Mouse (Mus musculus): Measurements from ENCODE around the gene Klc1. TPM values are rescaled to one million over a fixed set of nuclear protein-coding genes. Genes with fewer than 3 reads are reported as not detected.

The Klc1 gene
- polyA plus RNA-seq, 1 experiment from 2014 or later: 9.6 TPM

DNA sequence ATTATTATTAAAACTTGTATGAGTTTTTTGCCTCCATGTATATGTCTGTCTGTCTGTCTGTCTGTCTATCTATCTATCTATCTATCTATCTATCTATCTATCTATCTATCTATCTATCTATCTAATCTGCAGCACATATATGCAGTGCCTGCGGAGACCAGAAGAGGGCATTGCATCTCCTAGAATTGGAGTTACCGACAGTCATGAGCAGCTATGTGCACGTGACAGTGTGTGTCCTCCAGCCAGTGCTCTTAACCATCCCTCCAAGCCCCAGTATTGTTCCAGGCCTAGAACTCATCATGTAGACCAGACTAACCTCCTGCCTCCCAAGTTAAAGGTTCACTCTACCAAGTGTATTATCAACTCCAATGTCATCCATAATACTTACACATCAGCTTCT, 19.9 kb upstream of the Klc1 start:
- ATAC-seq: peak; percentile 41; the same call in 1 of the 2 replicates
- no peaks in the 10 kb centered on the region for H3K9me3 ChIP-seq (ENCODE audit: low read length)
- H3K4me3 ChIP-seq (ENCODE audit: low read depth, low read length): no peak overlapping the region
- peak; percentile 59 for DNase-seq
- WGBS (ENCODE audit: insufficient replicate concordance): 29% methylated on average over 3 of the region's 3 CpGs
- H3K9ac ChIP-seq (replicated peaks): no peak overlapping the region
- peaks cover 6% of the 10 kb centered on the region for H3K4me1 ChIP-seq (ENCODE audit: insufficient read depth)
- no peaks in the 10 kb centered on the region for H3K36me3 ChIP-seq (replicated peaks; ENCODE audit: insufficient read depth, low read length)
- H3K27me3 ChIP-seq (ENCODE audit: insufficient read depth, low read length): no peaks in the 10 kb centered on the region
- H3K27ac ChIP-seq (ENCODE audit: low read depth): no peak overlapping the region
- H3K4me2 ChIP-seq (ENCODE audit: low read depth, low read length): no peak overlapping the region
- TF ChIP-seq CTCF (IDR thresholded peaks at IDR 0.05; ENCODE audit: low read depth) (peak; percentile 66), EP300 (IDR thresholded peaks at IDR 0.05; ENCODE audit: low read depth) (no peak)

DNA sequence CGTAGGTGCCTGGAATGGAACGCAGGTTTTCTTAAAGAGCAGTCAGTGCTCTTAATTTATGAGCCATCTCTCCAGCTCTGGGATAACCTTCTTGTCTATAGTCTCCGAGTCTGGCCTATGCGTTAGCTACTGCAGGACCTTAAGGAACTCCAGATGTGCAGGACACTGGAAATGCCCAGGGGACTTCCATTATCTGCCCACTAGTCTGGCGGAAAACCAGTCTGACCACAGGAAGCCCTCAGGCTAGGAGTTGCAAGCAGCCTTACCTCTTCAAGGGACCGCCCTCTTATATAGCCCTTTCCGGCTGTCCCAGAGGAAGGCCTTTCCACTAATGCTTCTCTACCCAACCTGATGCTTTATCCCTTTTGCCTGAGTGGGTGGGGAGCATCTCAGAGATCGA, 17.3 kb upstream of the Klc1 start:
- Histone ChIP-seq H3K9me3 (ENCODE audit: low read length) (no peaks in the 10 kb centered on the region), H3K36me3 (replicated peaks; ENCODE audit: insufficient read depth, low read length) (no peaks in the 10 kb centered on the region), H3K27ac (ENCODE audit: low read depth) (no peak overlapping the region), H3K4me1 (ENCODE audit: insufficient read depth) (peaks cover 17% of the 10 kb centered on the region), H3K4me2 (ENCODE audit: low read depth, low read length) (no peak overlapping the region), H3K4me3 (ENCODE audit: low read depth, low read length) (no peak overlapping the region), H3K9ac (replicated peaks) (no peak overlapping the region), H3K27me3 (ENCODE audit: insufficient read depth, low read length) (no peaks in the 10 kb centered on the region)
- ATAC-seq (no peak), DNase-seq (no peak)
- no peak for TF ChIP-seq CTCF (IDR thresholded peaks at IDR 0.05; ENCODE audit: low read depth)
- no peak for TF ChIP-seq EP300 (IDR thresholded peaks at IDR 0.05; ENCODE audit: low read depth)
- 68% methylated on average over 8 of the region's 8 CpGs for WGBS (ENCODE audit: insufficient replicate concordance)

DNA sequence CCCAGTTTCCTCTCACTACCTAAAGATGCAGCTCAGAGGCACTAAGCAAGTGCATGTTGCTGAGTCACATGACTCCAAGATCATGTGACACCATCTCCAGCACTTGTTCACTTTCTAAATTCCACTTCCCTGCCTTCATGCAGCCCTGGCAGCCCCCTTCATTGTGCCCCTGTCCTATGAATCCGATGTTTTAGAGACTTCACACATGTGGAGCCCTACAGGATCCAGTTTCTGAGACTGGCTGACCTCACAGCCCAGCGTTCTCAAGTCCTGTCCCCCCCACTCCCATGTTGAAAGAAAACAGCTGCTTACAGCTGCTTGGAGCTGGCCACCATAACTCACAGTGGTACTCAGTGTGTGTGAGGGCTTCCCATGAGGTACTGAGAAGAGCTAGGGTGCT, 15.2 kb upstream of the Klc1 start:
- Histone ChIP-seq H3K4me1 (ENCODE audit: insufficient read depth) (peaks cover 20% of the 10 kb centered on the region), H3K9ac (replicated peaks) (no peak overlapping the region), H3K4me3 (ENCODE audit: low read depth, low read length) (no peak overlapping the region), H3K27me3 (ENCODE audit: insufficient read depth, low read length) (no peaks in the 10 kb centered on the region), H3K4me2 (ENCODE audit: low read depth, low read length) (no peak overlapping the region), H3K36me3 (replicated peaks; ENCODE audit: insufficient read depth, low read length) (no peaks in the 10 kb centered on the region), H3K27ac (ENCODE audit: low read depth) (0 out of 2 replicates have a peak overlapping the region, but pooled peaks have one; percentile 30), H3K9me3 (ENCODE audit: low read length) (no peaks in the 10 kb centered on the region)
- no peak for TF ChIP-seq EP300 (IDR thresholded peaks at IDR 0.05; ENCODE audit: low read depth)
- no peak for TF ChIP-seq CTCF (IDR thresholded peaks at IDR 0.05; ENCODE audit: low read depth)
- WGBS (ENCODE audit: insufficient replicate concordance): 60% methylated on average over 2 of the region's 2 CpGs
- ATAC-seq (no peak), DNase-seq (no peak)

DNA sequence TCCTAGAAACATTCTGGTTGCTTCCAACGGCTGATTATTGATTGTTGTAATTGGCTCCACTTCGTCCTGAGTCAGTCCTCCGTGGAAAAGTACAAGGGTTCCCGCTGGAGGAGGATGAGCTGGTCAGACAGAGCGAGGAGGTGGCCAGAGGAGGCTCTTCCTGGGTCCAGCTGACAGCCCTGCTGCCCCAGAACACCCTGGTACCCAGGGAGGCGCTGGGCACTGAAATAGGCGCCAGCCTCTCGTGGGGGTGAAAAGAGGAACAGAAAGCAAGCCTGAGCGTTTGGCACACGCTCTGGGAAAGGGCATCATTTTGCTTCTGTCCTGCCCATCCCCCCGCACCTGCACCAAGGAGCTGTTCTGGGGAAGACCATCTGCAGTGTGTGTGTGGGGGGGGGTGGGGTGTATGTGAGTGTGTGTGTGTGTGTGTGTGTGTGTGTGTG, 14.6 kb upstream of the Klc1 start:
- H3K27ac ChIP-seq (ENCODE audit: low read depth): 0 out of 2 replicates have a peak overlapping the region, but pooled peaks have one; percentile 30
- no peak overlapping the region for H3K4me3 ChIP-seq (ENCODE audit: low read depth, low read length)
- WGBS (ENCODE audit: insufficient replicate concordance): 50% methylated on average over 11 of the region's 11 CpGs
- peaks cover 20% of the 10 kb centered on the region for H3K4me1 ChIP-seq (ENCODE audit: insufficient read depth)
- TF ChIP-seq EP300 (IDR thresholded peaks at IDR 0.05; ENCODE audit: low read depth) (no peak), CTCF (IDR thresholded peaks at IDR 0.05; ENCODE audit: low read depth) (no peak)
- 0 out of 2 replicates have a peak, but pooled peaks have one; percentile 15 for ATAC-seq
- H3K36me3 ChIP-seq (replicated peaks; ENCODE audit: insufficient read depth, low read length): no peaks in the 10 kb centered on the region
- H3K9me3 ChIP-seq (ENCODE audit: low read length): no peaks in the 10 kb centered on the region
- H3K9ac ChIP-seq (replicated peaks): no peak overlapping the region
- DNase-seq: peak; percentile 60
- H3K27me3 ChIP-seq (ENCODE audit: insufficient read depth, low read length): no peaks in the 10 kb centered on the region
- H3K4me2 ChIP-seq (ENCODE audit: low read depth, low read length): no peak overlapping the region

DNA sequence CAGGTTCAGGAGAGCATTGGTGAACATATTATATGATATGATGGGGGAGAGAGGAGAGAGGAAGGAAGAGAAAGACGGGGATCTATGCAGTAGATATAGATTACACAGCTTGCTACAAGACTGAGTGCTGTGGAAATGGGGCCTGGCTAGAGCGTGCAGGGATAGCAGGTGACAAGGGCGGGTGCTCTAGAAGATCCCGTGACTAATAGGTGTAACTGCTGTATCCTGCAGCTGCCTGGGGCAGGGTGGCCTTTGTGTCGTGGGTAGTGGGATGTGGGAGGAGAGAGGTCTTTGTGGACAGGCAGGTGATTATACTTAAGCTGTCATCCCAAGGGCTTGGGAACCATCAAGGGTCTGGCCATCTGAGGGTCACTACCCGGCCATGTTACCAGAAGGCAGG, 13.4 kb upstream of the Klc1 start:
- ATAC-seq (no peak), DNase-seq (no peak)
- no peaks in the 10 kb centered on the region for H3K36me3 ChIP-seq (replicated peaks; ENCODE audit: insufficient read depth, low read length)
- H3K4me3 ChIP-seq (ENCODE audit: low read depth, low read length): no peak overlapping the region
- no peaks in the 10 kb centered on the region for H3K27me3 ChIP-seq (ENCODE audit: insufficient read depth, low read length)
- no peak overlapping the region for H3K9ac ChIP-seq (replicated peaks)
- no peak for TF ChIP-seq CTCF (IDR thresholded peaks at IDR 0.05; ENCODE audit: low read depth)
- no peak for TF ChIP-seq EP300 (IDR thresholded peaks at IDR 0.05; ENCODE audit: low read depth)
- no peaks in the 10 kb centered on the region for H3K9me3 ChIP-seq (ENCODE audit: low read length)
- no peak overlapping the region for H3K27ac ChIP-seq (ENCODE audit: low read depth)
- H3K4me2 ChIP-seq (ENCODE audit: low read depth, low read length): no peak overlapping the region
- WGBS (ENCODE audit: insufficient replicate concordance): 77% methylated on average over 6 of the region's 6 CpGs
- H3K4me1 ChIP-seq (ENCODE audit: insufficient read depth): peaks cover 20% of the 10 kb centered on the region

DNA sequence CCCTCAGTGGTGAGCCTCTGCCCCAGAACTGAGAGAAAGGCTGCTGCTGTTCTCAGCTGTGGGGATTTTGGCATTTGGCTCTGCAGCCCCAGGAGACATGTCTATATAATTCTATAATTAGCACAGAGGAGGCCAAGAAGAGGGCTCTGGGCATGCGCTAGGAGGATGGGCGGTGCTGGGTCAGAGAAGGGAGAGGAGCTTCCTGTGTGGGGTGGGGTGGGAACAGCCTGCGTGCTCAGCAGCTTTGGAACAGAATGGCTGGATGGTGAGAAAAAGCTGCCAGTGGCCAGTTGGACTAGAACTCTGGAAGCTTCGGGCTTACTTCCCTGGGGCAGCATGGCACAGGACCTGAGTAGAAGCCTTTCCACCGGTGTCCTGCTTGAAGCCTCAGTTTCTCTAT, 12.6 kb upstream of the Klc1 start:
- H3K27me3 ChIP-seq (ENCODE audit: insufficient read depth, low read length): no peaks in the 10 kb centered on the region
- 0 out of 2 replicates have a peak overlapping the region, but pooled peaks have one; percentile 11 for H3K9ac ChIP-seq (replicated peaks)
- no peak overlapping the region for H3K4me3 ChIP-seq (ENCODE audit: low read depth, low read length)
- H3K27ac ChIP-seq (ENCODE audit: low read depth): peak overlapping the region; percentile 8; the same call in 1 of the 2 replicates
- ATAC-seq (peak; percentile 41; the same call in 1 of the 2 replicates), DNase-seq (peak; percentile 63)
- no peak for TF ChIP-seq EP300 (IDR thresholded peaks at IDR 0.05; ENCODE audit: low read depth)
- no peak for TF ChIP-seq CTCF (IDR thresholded peaks at IDR 0.05; ENCODE audit: low read depth)
- H3K4me1 ChIP-seq (ENCODE audit: insufficient read depth): peaks cover 20% of the 10 kb centered on the region
- 47% methylated on average over 5 of the region's 5 CpGs for WGBS (ENCODE audit: insufficient replicate concordance)
- H3K9me3 ChIP-seq (ENCODE audit: low read length): no peaks in the 10 kb centered on the region
- H3K4me2 ChIP-seq (ENCODE audit: low read depth, low read length): no peak overlapping the region
- no peaks in the 10 kb centered on the region for H3K36me3 ChIP-seq (replicated peaks; ENCODE audit: insufficient read depth, low read length)

All from liver, postnatal 0 days (tissue).